Mouse (Mus musculus) right cerebral cortex, adult 18-20 months (tissue): ENCODE measurements at regions not wholly inside any gene's neighbourhood (a gene's known extent, or its start where the extent isn't known, plus 50 kb on each side); places are given as distances from the start of the nearest gene placed in this dataset.
"Not testable (repeated sequence)": the region's sequence is repeated elsewhere in the genome, so short reads cannot be mapped to it uniquely, and the experiment has no call there.

ENCODE experiments used
- DNase-seq: peaks from one replicate; pipeline ENCODE4 v3.0.0; 2022; ENCODE audit warnings: mixed read lengths

- no peak for DNase-seq
Observed at GRCm38 (mm10) chr10:117566648-117567378, 62.5 kb upstream of the Cpm start.

- no peak for DNase-seq
Observed at GRCm38 (mm10) chr10:117566204-117566603, 63.1 kb upstream of the Cpm start.

GRCm38 (mm10) chr10:117565529-117566086 lies 63.7 kb upstream of the Cpm start:
- DNase-seq, result no peak

- no peak for DNase-seq
Observed at GRCm38 (mm10) chr10:117565110-117565509, 64.2 kb upstream of the Cpm start.

- DNase-seq, result no peak
Observed at GRCm38 (mm10) chr10:117564118-117565040, 64.9 kb upstream of the Cpm start.

GRCm38 (mm10) chr10:117563429-117564117 lies 65.7 kb upstream of the Cpm start:
- DNase-seq, result no peak

- DNase-seq, result not testable (repeated sequence)
Observed at GRCm38 (mm10) chr10:117562850-117563248, 66.5 kb upstream of the Cpm start.

- DNase-seq, result no peak
Observed at GRCm38 (mm10) chr10:117561909-117562849, 67.1 kb upstream of the Cpm start.

- no peak for DNase-seq
Observed at GRCm38 (mm10) chr10:117561279-117561820, 68.0 kb upstream of the Cpm start.

- DNase-seq, result no peak
Observed at GRCm38 (mm10) chr10:117560396-117561278, 68.7 kb upstream of the Cpm start.

GRCm38 (mm10) chr10:117559615-117560395 lies 69.5 kb upstream of the Cpm start:
- DNase-seq, result no peak

- no peak for DNase-seq
Observed at GRCm38 (mm10) chr10:117558891-117559614, 70.2 kb upstream of the Cpm start.

- no peak for DNase-seq
Observed at GRCm38 (mm10) chr10:117558292-117558800, 71.0 kb upstream of the Cpm start.

- no peak for DNase-seq
Observed at GRCm38 (mm10) chr10:117557666-117558065, 71.6 kb upstream of the Cpm start.

- DNase-seq, result no peak
Observed at GRCm38 (mm10) chr10:117556851-117557542, 72.3 kb upstream of the Cpm start.

GRCm38 (mm10) chr10:117556027-117556789 lies 73.1 kb upstream of the Cpm start:
- no peak for DNase-seq

GRCm38 (mm10) chr10:117555542-117555941 lies 73.8 kb upstream of the Cpm start:
- DNase-seq, result no peak
